Mouse (Mus musculus): Measurements from ENCODE around the gene Vash2. TPM values are rescaled to one million over a fixed set of nuclear protein-coding genes. Genes with fewer than 3 reads are reported as not detected.
A peak's percentile ranks its signal among the peaks of the same experiment; 100 is the strongest.
"Not testable (repeated sequence)": the region's sequence is repeated elsewhere in the genome, so short reads cannot be mapped to it uniquely, and the experiment has no call there.

Vash2 gene
- polyA plus RNA-seq (2014; fragmentation: Nextera tagmentation; extraction: Ambion mirVana) = 20.3 and 41.4 TPM in 2 replicates

DNA sequence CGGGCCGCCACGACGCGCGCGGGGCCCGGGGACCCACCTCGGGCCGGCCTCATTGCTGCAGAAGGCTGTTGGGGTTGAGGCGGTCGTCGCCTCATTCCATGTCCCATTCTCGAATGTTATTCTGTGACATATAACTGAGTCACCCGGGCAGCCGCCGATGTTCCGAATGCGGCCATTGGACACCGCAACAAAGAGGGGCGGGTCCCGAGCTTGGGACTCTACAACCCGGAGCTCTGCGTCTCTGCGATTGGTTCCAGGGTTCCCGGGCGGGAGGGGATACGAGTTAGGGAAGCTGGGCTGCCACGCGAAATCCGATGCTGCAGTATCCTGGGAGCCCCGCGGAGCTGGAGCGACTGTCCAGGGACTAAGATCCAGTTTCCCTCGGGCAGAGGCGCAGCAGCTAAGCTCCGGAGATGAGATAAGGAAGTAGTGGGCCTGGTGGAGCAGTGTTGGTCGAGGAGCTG, at the start of gene Vash2:
TSS of gene Vash2 (minus strand) at position 197 of the 464 bp plus-strand sequence.
- peaks cover 13% of the 10 kb centered on the region for H3K36me3 ChIP-seq (ENCODE audit: control insufficient read depth, insufficient read depth, low read length)
- peak within 1 kb of the TSS; percentile 81 for H3K9ac ChIP-seq (ENCODE audit: low read depth, low read length)
- H3K9me3 ChIP-seq (ENCODE audit: control insufficient read depth, low read length) = no peaks in the 10 kb centered on the region
- no peaks in the 10 kb centered on the region for H3K27me3 ChIP-seq (ENCODE audit: control insufficient read depth, insufficient read depth, low read length)
- peak within 1 kb of the TSS; percentile 63 for H3K4me3 ChIP-seq (ENCODE audit: low read length)
- peak within 1 kb of the TSS; percentile 95 for H3K4me2 ChIP-seq (replicated peaks; ENCODE audit: low read depth, low read length)
- H3K27ac ChIP-seq (ENCODE audit: low read depth, low read length) = peak within 1 kb of the TSS; percentile 85
- ATAC-seq (ENCODE audit: low FRiP score, low TSS enrichment) = peak; percentile 98
- H3K4me1 ChIP-seq (ENCODE audit: control insufficient read depth, insufficient read depth, low read length) = peaks cover 10% of the 10 kb centered on the region
- 1% methylated on average over 38 of the region's 38 CpGs for WGBS

DNA sequence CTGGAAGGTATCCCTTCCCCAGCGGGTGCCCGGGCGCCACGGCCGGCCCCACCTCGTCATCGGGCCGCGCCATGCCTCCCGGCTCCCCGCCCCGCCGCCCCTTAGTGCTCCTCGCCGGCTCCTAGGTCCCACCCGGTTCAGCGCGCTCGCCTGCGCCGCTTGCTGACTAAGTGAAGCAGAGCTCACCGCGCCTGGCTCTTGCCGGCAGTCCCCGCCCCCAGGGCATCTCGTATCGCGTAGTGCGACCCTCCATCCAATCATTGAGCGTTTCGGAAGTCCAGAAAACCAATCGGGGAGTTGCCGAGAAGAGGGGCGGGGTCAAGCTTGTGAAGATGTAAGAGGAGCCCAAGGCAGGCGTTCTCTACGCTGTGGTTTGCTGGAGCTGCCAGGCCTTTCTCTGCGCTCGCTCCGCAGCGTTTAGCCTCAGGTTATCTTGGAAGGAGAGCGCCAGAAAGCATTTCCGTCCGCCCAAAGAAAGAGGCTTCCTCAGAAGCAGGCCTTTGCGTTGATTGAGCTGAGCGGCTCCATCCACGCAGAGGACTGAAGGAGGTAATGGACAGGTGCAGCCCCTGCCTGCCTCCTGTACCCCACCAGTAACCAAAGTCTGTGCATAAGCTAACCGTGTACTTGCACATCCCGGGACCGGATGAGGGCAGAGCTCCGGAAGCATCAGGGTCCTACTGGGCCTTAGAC, 47.1 kb upstream of the Vash2 start, which contains the start of gene Flvcr1:
TSS of gene Flvcr1 (minus strand) at position 138 of the 693 bp plus-strand sequence.
- under 1% methylated on average over 50 of the region's 50 CpGs for WGBS

DNA sequence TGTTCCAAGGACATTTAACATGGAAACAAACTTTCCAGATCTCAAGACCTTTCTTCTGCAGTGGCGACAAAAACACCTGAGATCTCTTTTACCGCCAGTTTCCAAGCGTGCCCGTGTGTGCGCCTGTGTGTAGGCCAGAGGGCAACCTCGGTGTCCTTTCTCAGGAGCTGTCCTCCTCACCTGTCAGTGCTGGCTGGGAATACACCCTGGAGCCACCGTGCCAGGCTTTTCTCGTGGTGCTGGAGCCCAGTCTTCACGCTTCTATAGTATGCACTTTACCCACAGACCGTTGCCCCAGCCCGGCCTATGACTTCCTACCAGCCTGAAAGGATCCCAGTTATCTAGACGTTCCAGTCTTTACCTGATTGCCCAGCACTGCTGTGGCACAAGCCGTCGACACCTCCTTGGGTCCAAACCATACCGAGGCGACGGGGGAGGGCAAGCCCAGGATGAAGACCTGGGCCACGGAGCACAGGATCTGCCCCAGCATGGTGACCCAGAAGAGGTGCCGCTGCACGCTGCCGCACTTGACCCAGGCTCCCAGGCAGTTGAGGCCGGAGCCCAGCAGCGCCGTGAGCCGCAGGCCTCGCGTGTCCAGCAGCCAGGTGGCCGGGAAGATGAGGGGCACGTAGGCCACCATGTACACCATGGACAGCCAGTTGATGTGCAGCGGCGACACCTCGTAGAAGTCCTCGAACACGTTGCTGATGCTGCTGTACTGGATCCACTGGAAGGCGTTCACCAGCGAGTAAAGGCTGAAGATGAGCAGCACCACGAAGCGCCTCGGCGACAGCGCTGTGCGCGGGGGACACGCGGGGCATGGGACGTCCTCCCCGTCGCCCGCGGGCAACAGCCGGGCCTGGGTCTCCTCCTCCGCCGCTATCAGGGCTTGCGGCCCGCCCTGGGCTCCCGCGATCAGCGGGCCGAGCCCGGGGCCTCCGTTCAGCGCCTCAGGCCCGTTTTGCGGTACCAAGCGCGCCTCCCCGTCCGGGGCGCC, 46.2 kb upstream of the Vash2 start:
- 0 out of 2 replicates have a peak, but pooled peaks cover 3% of the 10 kb centered on the region for H3K27me3 ChIP-seq (ENCODE audit: control insufficient read depth, insufficient read depth, low read length)
- H3K36me3 ChIP-seq (ENCODE audit: control insufficient read depth, insufficient read depth, low read length) = no peaks in the 10 kb centered on the region
- no peak; the same call in none of the 2 replicates for ATAC-seq (ENCODE audit: low FRiP score, low TSS enrichment)
- WGBS = 3% methylated on average over 68 of the region's 69 CpGs
- H3K27ac ChIP-seq (ENCODE audit: low read depth, low read length) = peak overlapping the region; percentile 52
- peak overlapping the region; percentile 96 for H3K4me2 ChIP-seq (replicated peaks; ENCODE audit: low read depth, low read length)
- peak overlapping the region; percentile 82 for H3K9ac ChIP-seq (ENCODE audit: low read depth, low read length)
- H3K4me1 ChIP-seq (ENCODE audit: control insufficient read depth, insufficient read depth, low read length) = peaks cover 14% of the 10 kb centered on the region; the same call in 1 of the 2 replicates
- no peaks in the 10 kb centered on the region for H3K9me3 ChIP-seq (ENCODE audit: control insufficient read depth, low read length)
- H3K4me3 ChIP-seq (ENCODE audit: low read length) = peak overlapping the region; percentile 80

More for the DNA sequence above, 47.1 kb upstream of the Vash2 start, which contains the start of gene Flvcr1:
- H3K27me3 ChIP-seq (ENCODE audit: control insufficient read depth, insufficient read depth, low read length) = 0 out of 2 replicates have a peak, but pooled peaks cover 3% of the 10 kb centered on the region
- H3K36me3 ChIP-seq (ENCODE audit: control insufficient read depth, insufficient read depth, low read length) = no peaks in the 10 kb centered on the region
- peak within 1 kb of the TSS; percentile 96 for H3K4me2 ChIP-seq (replicated peaks; ENCODE audit: low read depth, low read length)
- peak within 1 kb of the TSS; percentile 82 for H3K9ac ChIP-seq (ENCODE audit: low read depth, low read length)
- peak within 1 kb of the TSS; percentile 80 for H3K4me3 ChIP-seq (ENCODE audit: low read length)
- H3K4me1 ChIP-seq (ENCODE audit: control insufficient read depth, insufficient read depth, low read length) = peaks cover 14% of the 10 kb centered on the region; the same call in 1 of the 2 replicates
- peak; percentile 100 for ATAC-seq (ENCODE audit: low FRiP score, low TSS enrichment)
- H3K9me3 ChIP-seq (ENCODE audit: control insufficient read depth, low read length) = no peaks in the 10 kb centered on the region
- H3K27ac ChIP-seq (ENCODE audit: low read depth, low read length) = peak within 1 kb of the TSS; percentile 52

DNA sequence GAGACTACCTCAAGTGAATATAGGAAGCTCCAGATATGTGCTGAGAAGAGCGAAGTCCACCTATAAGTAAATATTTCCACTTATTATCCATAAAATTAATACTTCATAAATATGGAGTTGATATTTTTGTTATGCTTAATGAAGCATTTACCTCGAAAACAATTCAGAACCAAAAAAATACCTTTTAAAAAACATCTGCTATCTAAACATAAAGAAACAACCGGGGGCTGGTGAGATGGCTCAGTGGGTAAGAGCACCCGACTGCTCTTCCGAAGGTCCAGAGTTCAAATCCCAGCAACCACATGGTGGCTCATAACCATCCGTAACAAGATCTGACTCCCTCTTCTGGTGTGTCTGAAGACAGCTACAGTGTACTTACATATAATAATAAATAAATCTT, 44.7 kb upstream of the Vash2 start:
- not testable (repeated sequence) for H3K9me3 ChIP-seq (ENCODE audit: control insufficient read depth, low read length); H3K27me3 ChIP-seq (ENCODE audit: control insufficient read depth, insufficient read depth, low read length); H3K4me2 ChIP-seq (replicated peaks; ENCODE audit: low read depth, low read length); H3K4me3 ChIP-seq (ENCODE audit: low read length); ATAC-seq (ENCODE audit: low FRiP score, low TSS enrichment); H3K36me3 ChIP-seq (ENCODE audit: control insufficient read depth, insufficient read depth, low read length); H3K27ac ChIP-seq (ENCODE audit: low read depth, low read length); H3K9ac ChIP-seq (ENCODE audit: low read depth, low read length)
- 93% methylated on average over 5 of the region's 6 CpGs for WGBS
- H3K4me1 ChIP-seq (ENCODE audit: control insufficient read depth, insufficient read depth, low read length) = peaks cover 14% of the 10 kb centered on the region; the same call in 1 of the 2 replicates

DNA sequence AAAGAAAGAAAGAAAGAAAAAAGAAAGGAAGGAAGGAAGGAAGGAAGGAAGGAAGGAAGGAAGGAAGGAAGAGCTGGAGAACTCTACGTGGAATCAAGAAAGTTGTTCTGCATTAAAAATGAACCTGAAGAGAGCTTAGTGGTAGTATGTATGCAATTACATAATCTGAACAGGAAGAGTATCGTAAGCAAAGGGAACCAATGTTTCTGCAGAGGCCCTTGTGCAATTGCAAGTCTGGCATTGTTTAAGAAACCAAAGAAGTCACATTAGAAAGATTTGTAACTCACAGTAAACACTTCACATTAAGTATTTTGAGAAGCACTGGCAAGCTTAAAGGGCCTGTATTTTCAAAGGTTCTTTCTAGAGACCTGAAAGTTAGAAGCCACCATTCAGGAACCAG, 44.0 kb upstream of the Vash2 start:
- no peak overlapping the region for H3K9ac ChIP-seq (ENCODE audit: low read depth, low read length)
- no peak for ATAC-seq (ENCODE audit: low FRiP score, low TSS enrichment)
- H3K4me2 ChIP-seq (replicated peaks; ENCODE audit: low read depth, low read length) = no peak overlapping the region
- WGBS = 90% methylated on average over 2 of the region's 2 CpGs
- no peak overlapping the region for H3K4me3 ChIP-seq (ENCODE audit: low read length)
- H3K4me1 ChIP-seq (ENCODE audit: control insufficient read depth, insufficient read depth, low read length) = peaks cover 14% of the 10 kb centered on the region; the same call in 1 of the 2 replicates
- H3K27ac ChIP-seq (ENCODE audit: low read depth, low read length) = no peak overlapping the region
- H3K27me3 ChIP-seq (ENCODE audit: control insufficient read depth, insufficient read depth, low read length) = 0 out of 2 replicates have a peak, but pooled peaks cover 3% of the 10 kb centered on the region
- H3K36me3 ChIP-seq (ENCODE audit: control insufficient read depth, insufficient read depth, low read length) = 0 out of 2 replicates have a peak, but pooled peaks cover 3% of the 10 kb centered on the region
- no peaks in the 10 kb centered on the region for H3K9me3 ChIP-seq (ENCODE audit: control insufficient read depth, low read length)

DNA sequence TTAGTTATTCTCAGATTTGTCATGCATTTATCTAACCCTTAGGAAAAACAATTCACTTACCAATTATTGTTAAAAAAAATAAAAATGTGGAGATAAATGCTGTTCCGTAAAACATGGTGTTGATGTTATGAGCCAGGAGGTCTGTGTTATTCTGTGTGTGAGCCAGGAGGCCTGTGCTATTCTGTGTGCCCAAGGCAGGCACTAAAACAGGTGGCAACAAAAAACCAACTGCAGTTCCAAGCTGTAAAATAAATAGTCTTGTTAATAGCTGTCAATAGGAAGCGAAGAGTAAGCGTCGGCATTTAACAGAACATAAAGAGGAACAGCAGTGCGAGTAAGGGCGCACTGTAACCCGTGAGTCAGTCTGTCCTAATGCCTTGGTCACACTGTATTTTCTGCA, 41.9 kb upstream of the Vash2 start:
- Histone ChIP-seq H3K4me3 (ENCODE audit: low read length) (no peak overlapping the region), H3K27ac (ENCODE audit: low read depth, low read length) (no peak overlapping the region), H3K36me3 (ENCODE audit: control insufficient read depth, insufficient read depth, low read length) (0 out of 2 replicates have a peak, but pooled peaks cover 3% of the 10 kb centered on the region), H3K9me3 (ENCODE audit: control insufficient read depth, low read length) (no peaks in the 10 kb centered on the region), H3K4me2 (replicated peaks; ENCODE audit: low read depth, low read length) (no peak overlapping the region), H3K4me1 (ENCODE audit: control insufficient read depth, insufficient read depth, low read length) (peaks cover 7% of the 10 kb centered on the region; the same call in 1 of the 2 replicates), H3K27me3 (ENCODE audit: control insufficient read depth, insufficient read depth, low read length) (no peaks in the 10 kb centered on the region), H3K9ac (ENCODE audit: low read depth, low read length) (no peak overlapping the region)
- 79% methylated on average over 7 of the region's 7 CpGs for WGBS
- no peak for ATAC-seq (ENCODE audit: low FRiP score, low TSS enrichment)

DNA sequence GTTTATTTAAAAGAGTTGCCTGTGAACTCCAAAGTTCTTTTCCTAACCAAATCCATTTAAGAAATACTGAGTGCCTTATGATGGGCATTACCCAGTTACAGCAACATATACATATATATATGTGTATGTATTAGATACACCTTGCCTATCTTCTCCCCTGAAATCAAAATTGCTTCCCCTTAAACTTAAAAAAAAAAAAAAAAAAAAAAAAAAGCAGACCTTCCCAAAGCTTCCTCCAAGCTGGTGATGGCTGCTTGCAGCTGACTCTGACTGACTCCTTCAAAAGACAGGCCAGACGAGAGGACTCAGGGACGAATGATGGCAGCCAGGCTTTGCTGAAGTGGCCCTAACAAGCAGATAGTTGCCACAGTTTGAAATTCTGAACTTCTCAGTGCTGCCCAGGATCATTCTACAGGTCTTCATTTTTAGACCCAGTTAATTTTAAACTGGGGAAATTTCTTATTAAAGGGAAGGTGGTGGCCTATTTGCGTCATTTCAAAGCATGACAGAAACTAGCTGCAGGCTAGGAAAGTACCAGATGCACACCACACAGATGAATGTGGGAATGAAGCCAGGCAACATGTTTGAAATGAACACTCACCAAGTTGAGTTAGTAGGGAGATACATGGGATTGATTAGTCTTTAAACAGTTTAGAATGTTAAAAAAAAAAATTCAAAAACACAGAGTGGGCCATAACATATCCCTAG, 41.3 kb upstream of the Vash2 start:
- 86% methylated on average over 3 of the region's 3 CpGs for whole genome bisulfite sequencing
- no peak for ATAC-seq (ENCODE audit: low FRiP score, low TSS enrichment)

DNA sequence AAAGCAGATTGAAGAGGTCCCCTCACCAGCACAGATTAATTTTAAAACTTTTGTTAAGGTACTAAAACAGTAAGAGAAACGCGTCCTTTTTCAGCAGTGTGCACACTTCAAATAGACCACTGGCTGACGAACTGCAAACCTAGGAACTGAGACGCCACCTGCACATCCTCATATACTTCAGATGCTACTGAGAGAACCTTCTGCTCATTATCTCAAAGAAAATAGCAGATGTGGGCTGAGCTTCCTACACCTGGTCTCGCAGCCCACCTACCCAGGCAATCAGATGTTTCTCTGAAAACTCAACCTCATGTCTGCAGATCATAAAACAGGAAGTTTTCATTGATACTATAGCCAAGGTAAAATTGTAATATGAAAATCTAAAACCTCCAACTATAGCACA, 40.7 kb upstream of the Vash2 start:
- no peak overlapping the region for H3K4me3 ChIP-seq (ENCODE audit: low read length)
- no peak for ATAC-seq (ENCODE audit: low FRiP score, low TSS enrichment)
- no peaks in the 10 kb centered on the region for H3K27me3 ChIP-seq (ENCODE audit: control insufficient read depth, insufficient read depth, low read length)
- no peak overlapping the region for H3K9ac ChIP-seq (ENCODE audit: low read depth, low read length)
- no peak overlapping the region for H3K27ac ChIP-seq (ENCODE audit: low read depth, low read length)
- no peak overlapping the region for H3K4me2 ChIP-seq (replicated peaks; ENCODE audit: low read depth, low read length)
- peaks cover 3% of the 10 kb centered on the region; the same call in 1 of the 2 replicates for H3K36me3 ChIP-seq (ENCODE audit: control insufficient read depth, insufficient read depth, low read length)
- peaks cover 2% of the 10 kb centered on the region; the same call in 1 of the 2 replicates for H3K4me1 ChIP-seq (ENCODE audit: control insufficient read depth, insufficient read depth, low read length)
- WGBS = 94% methylated on average over 5 of the region's 5 CpGs
- H3K9me3 ChIP-seq (ENCODE audit: control insufficient read depth, low read length) = no peaks in the 10 kb centered on the region

More for the DNA sequence above, 41.3 kb upstream of the Vash2 start:
- Histone ChIP-seq H3K27me3 (ENCODE audit: control insufficient read depth, insufficient read depth, low read length) (no peaks in the 10 kb centered on the region), H3K9me3 (ENCODE audit: control insufficient read depth, low read length) (no peaks in the 10 kb centered on the region), H3K4me2 (replicated peaks; ENCODE audit: low read depth, low read length) (no peak overlapping the region), H3K9ac (ENCODE audit: low read depth, low read length) (no peak overlapping the region), H3K36me3 (ENCODE audit: control insufficient read depth, insufficient read depth, low read length) (0 out of 2 replicates have a peak, but pooled peaks cover 3% of the 10 kb centered on the region), H3K4me1 (ENCODE audit: control insufficient read depth, insufficient read depth, low read length) (peaks cover 7% of the 10 kb centered on the region; the same call in 1 of the 2 replicates), H3K4me3 (ENCODE audit: low read length) (no peak overlapping the region), H3K27ac (ENCODE audit: low read depth, low read length) (no peak overlapping the region)

All from kidney, embryonic 14.5 days (tissue).